Comparison of ENCODE assay signal across 27 mouse cellular contexts in the genomic region with DNA sequence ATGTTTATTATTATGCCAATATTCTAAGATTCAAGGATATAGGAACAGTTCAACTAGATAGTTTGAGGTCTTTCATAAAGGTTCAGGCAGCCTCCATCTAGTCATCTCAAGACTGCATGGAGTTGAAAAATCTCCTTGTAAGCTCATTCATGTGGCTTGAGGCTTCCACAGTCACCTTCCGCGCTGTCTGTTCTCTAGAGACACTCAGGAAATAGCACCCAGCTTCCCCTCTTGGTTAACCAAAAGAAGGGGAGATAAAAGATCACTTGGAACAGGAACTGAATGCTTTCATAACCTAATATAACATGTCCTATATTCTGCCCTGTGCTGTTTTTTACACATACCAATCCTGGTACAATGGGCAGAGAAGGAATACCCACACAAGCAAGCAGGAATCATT.
"Had no signal": no experiment of that assay in that cellular context is flagged by ENCODE, and none has a peak within 500 bp of the region (broad histone marks: within the 10 kb centered on the region; RNA-seq: fewer than 3 reads in every experiment).

No protein-coding gene starts in this region.

- H3K36me3 ChIP-seq: heart, embryonic 10.5 days; heart, embryonic 13.5 days; heart, embryonic 15.5 days; hindbrain, embryonic 10.5 days; hindbrain, embryonic 12.5 days; intestine, embryonic 15.5 days; limb, embryonic 13.5 days; limb, embryonic 15.5 days; liver, embryonic 12.5 days had no signal

- H3K9me3 ChIP-seq: heart, embryonic 10.5 days; heart, embryonic 13.5 days; heart, embryonic 15.5 days; intestine, embryonic 15.5 days; limb, embryonic 15.5 days; liver, embryonic 12.5 days had no signal

- ATAC-seq: hindbrain, embryonic 16.5 days; inflammation-experienced regulatory T-cells, adult 6 months; intestine, embryonic 15.5 days; intestine, postnatal 0 days; liver, embryonic 12.5 days had no signal

- H3K9ac ChIP-seq: heart, embryonic 13.5 days; heart, embryonic 15.5 days; hindbrain, embryonic 12.5 days; hindbrain, embryonic 14.5 days; intestine, embryonic 15.5 days; limb, embryonic 13.5 days; limb, embryonic 15.5 days; liver, embryonic 12.5 days; liver, embryonic 14.5 days had no signal

- H3K4me2 ChIP-seq: heart, embryonic 13.5 days; heart, embryonic 15.5 days; hindbrain, embryonic 12.5 days; hindbrain, embryonic 14.5 days; intestine, embryonic 15.5 days; limb, embryonic 13.5 days; limb, embryonic 15.5 days; liver, embryonic 12.5 days had no signal

- H3K4me1 ChIP-seq: heart, embryonic 10.5 days; heart, embryonic 13.5 days; heart, embryonic 15.5 days; intestine, embryonic 15.5 days; limb, embryonic 13.5 days; limb, embryonic 15.5 days; liver, embryonic 12.5 days had no signal

- DNase-seq: gastrocnemius, postnatal 14 days; gastrocnemius, postnatal 36 days; heart, adult 18-20 months; heart, postnatal 14 days; heart, postnatal 36 days; kidney, adult 18-20 months; kidney, adult 8-10 months; kidney, postnatal 10 days; kidney, postnatal 25 days; kidney, postnatal 4 days; left cerebral cortex, postnatal 4 days had no signal

- H3K27me3 ChIP-seq: heart, embryonic 13.5 days; heart, embryonic 15.5 days; hindbrain, embryonic 12.5 days; intestine, embryonic 15.5 days; limb, embryonic 13.5 days; limb, embryonic 15.5 days; liver, embryonic 12.5 days had no signal

- H3K27ac ChIP-seq: heart, embryonic 10.5 days; heart, embryonic 13.5 days; heart, embryonic 15.5 days; hindbrain, embryonic 12.5 days; hindbrain, embryonic 14.5 days; intestine, embryonic 15.5 days; layer of hippocampus, adult 2 months; left cerebral cortex, adult 2 months; limb, embryonic 13.5 days; limb, embryonic 15.5 days; liver, embryonic 12.5 days; liver, embryonic 14.5 days had no signal

- H3K4me3 ChIP-seq: heart, embryonic 10.5 days; heart, embryonic 13.5 days; heart, embryonic 15.5 days; hindbrain, embryonic 10.5 days; hindbrain, embryonic 12.5 days; intestine, embryonic 15.5 days; layer of hippocampus, adult 2 months; left cerebral cortex, adult 2 months; limb, embryonic 13.5 days; limb, embryonic 15.5 days; liver, embryonic 12.5 days had no signal
